Mouse (Mus musculus) bone marrow macrophage, adult 2 months (primary cell): ENCODE measurements around the gene Klhl13. TPM values are rescaled to one million over a fixed set of nuclear protein-coding genes. Genes with fewer than 3 reads are reported as not detected.

Source experiments
- H3K27ac ChIP-seq: 2 replicates; pipeline ENCODE4 v1.5.1; 2012; ENCODE audit warnings: low read depth, low read length; ENCODE audit not compliant: insufficient read depth
- H3K4me1 ChIP-seq: 2 replicates; pipeline ENCODE4 v1.6.1; 2012; ENCODE audit warnings: low read length; ENCODE audit not compliant: control insufficient read depth, insufficient read depth
- H3K4me3 ChIP-seq: 2 replicates; pipeline ENCODE4 v1.5.1; 2012; ENCODE audit warnings: mild to moderate bottlenecking, low read length, moderate library complexity; ENCODE audit not compliant: insufficient read depth
- CTCF ChIP-seq: IDR thresholded peaks from 2 replicates; pipeline ENCODE4 v1.5.1; 2012; ENCODE audit warnings: low read depth, mild to moderate bottlenecking, low read length, moderate library complexity
- POLR2A ChIP-seq: IDR thresholded peaks from 2 replicates; pipeline ENCODE4 v1.6.1; 2012; ENCODE audit warnings: mild to moderate bottlenecking, low read depth, low read length, borderline replicate concordance
- polyA plus RNA-seq: library from polyadenylated mRNA; stranded (reverse); fragments of >200 nt; gene quantifications from 2 replicates; pipeline ENCODE4 v1.2.4, GENCODE M21; 2012; ENCODE audit not compliant: missing spikeins, insufficient read depth, insufficient read length

The Klhl13 gene
- polyA plus RNA-seq, 1 experiment, result not detected

DNA sequence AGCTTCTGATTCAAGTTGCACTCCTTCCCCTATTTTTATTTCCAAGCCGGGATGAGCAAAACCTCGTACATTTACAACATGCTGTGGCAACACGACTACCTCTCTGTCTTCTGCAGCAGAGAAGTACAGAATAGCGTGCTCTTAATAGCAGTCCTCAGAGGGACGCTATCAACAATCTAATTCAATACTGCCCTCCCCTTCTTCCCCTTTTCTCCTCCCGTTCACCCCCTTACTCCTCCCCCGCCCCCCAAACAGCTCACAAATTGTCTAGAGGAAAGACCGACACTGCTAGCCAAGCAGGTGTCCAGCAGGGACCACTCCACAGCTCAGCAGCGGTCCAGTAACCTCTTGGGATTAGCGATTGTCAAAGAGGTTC lies 79.5 kb downstream of the Klhl13 start:
- TF ChIP-seq CTCF (no peak), POLR2A (no peak)
- Histone ChIP-seq H3K4me3 (no peak overlapping the region), H3K27ac (no peak overlapping the region), H3K4me1 (no peaks in the 10 kb centered on the region)

DNA sequence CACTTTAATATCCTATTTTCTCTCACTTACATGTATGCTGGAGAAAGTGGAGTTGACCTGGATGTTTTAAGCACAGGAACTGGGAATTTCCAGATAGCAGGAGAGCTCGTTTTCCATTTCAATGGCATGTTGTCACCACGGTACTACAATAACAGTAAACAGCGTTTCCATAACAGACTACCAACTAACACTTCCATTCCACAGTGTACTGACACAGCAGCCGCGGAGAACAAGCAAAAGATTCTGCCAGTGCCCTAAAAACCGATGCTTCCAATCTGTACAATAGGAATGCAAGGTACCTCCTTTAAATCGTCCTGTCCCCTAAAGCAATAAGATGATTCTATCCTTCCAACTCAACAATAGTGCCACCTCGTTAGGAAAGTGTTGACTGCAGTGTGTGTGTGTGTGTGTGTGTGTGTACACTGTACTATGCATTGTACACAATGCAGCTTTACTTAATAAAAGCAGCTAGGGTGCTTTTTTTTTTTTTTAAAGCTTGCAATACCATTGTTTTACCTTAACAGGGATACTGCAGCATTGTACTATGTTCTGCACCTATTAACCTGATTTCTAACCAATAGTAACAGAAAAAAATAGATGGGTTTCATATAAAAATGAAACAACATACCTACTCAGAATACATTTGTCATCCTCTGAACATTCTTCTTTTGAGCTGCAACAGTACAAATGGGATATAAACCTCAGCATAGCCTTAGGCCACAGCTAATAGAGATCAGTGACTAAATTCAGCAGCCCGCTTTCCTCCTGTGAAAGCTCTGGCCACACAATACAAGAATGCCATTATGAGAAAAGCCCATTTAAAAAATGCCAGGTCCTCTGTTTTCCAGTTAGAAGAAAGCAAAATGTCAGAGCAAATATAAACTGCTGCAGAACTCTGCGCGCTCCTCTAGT lies 80.1 kb downstream of the Klhl13 start:
- Histone ChIP-seq H3K27ac (no peak overlapping the region), H3K4me3 (no peak overlapping the region), H3K4me1 (no peaks in the 10 kb centered on the region)
- TF ChIP-seq POLR2A (no peak), CTCF (no peak)

GRCm38 (mm10) chrX:23267601-23268000 lies 97.3 kb downstream of the Klhl13 start:
- no peak for TF ChIP-seq POLR2A
- TF ChIP-seq CTCF, result no peak
- no peak overlapping the region for H3K4me3 ChIP-seq
- no peak overlapping the region for H3K27ac ChIP-seq
- H3K4me1 ChIP-seq, result no peaks in the 10 kb centered on the region

GRCm38 (mm10) chrX:23248752-23249151 lies 116.1 kb downstream of the Klhl13 start:
- TF ChIP-seq CTCF (no peak), POLR2A (no peak)
- no peaks in the 10 kb centered on the region for H3K4me1 ChIP-seq
- no peak overlapping the region for H3K4me3 ChIP-seq
- H3K27ac ChIP-seq, result no peak overlapping the region
